Mouse (Mus musculus) adrenal gland, adult (tissue): ENCODE measurements around the gene Lmf2.
A peak's percentile ranks its signal among the peaks of the same experiment; 100 is the strongest.

ENCODE experiments used
- DNase-seq, 2 experiments: peaks; one replicate each; pipeline ENCODE4 v3.0.0; 2022 to 2023; ENCODE audit warnings: low spot score in 1 of 2; ENCODE audit not compliant: inconsistent age in 2 of 2

Lmf2 gene

GRCm38 (mm10) chr15:89355241-89356187 is at the start of gene Lmf2, which contains the start of gene Ncaph2:
TSS of gene Lmf2 (minus strand) at chr15:89355659.
TSS of gene Ncaph2 (plus strand) at chr15:89355719.
- peak; percentile 95 to 98 for DNase-seq

- DNase-seq = no peak
These were observed 49.6 kb upstream of the Lmf2 start for GRCm38 (mm10) chr15:89404831-89405623.

- DNase-seq = no peak
These were observed 47.0 kb upstream of the Lmf2 start for GRCm38 (mm10) chr15:89402471-89402870.

GRCm38 (mm10) chr15:89399716-89400115 is 44.3 kb upstream of the Lmf2 start:
- DNase-seq = no peak

- no peak for DNase-seq
These were observed 42.7 kb upstream of the Lmf2 start for GRCm38 (mm10) chr15:89398146-89398545.

GRCm38 (mm10) chr15:89396883-89397282 is 41.4 kb upstream of the Lmf2 start:
- DNase-seq = no peak

- DNase-seq = no peak
These were observed 34.6 kb upstream of the Lmf2 start for GRCm38 (mm10) chr15:89390081-89390480.

GRCm38 (mm10) chr15:89387127-89387526 is 31.7 kb upstream of the Lmf2 start:
- DNase-seq = no peak

- DNase-seq = no peak
These were observed 29.2 kb upstream of the Lmf2 start, which contains the start of gene Klhdc7b for GRCm38 (mm10) chr15:89384617-89385016. TSS of gene Klhdc7b (plus strand) at chr15:89384917.

GRCm38 (mm10) chr15:89379429-89379828 is 24.0 kb upstream of the Lmf2 start:
- DNase-seq = peak in 1 of 2 experiments; percentile 42

GRCm38 (mm10) chr15:89378831-89379401 is 23.5 kb upstream of the Lmf2 start, which contains the start of gene Odf3b:
TSS of gene Odf3b (minus strand) at chr15:89379282.
- peak; percentile 19 to 56 for DNase-seq

- DNase-seq = no peak
These were observed 22.7 kb upstream of the Lmf2 start for GRCm38 (mm10) chr15:89377938-89378828.

- peak in 1 of 2 experiments; percentile 19 for DNase-seq
These were observed 21.9 kb upstream of the Lmf2 start for GRCm38 (mm10) chr15:89377362-89377761.

GRCm38 (mm10) chr15:89376957-89377356 is 21.5 kb upstream of the Lmf2 start, which contains the start of gene Tymp:
TSS of gene Tymp (minus strand) at chr15:89377039.
- DNase-seq = peak in 1 of 2 experiments; percentile 24

- peak in 1 of 2 experiments; percentile 20 for DNase-seq
These were observed 20.6 kb upstream of the Lmf2 start for GRCm38 (mm10) chr15:89376040-89376439.

GRCm38 (mm10) chr15:89374801-89375534 is 19.5 kb upstream of the Lmf2 start:
- peak in 1 of 2 experiments; percentile 36 for DNase-seq

- DNase-seq = no peak
These were observed 18.9 kb upstream of the Lmf2 start for GRCm38 (mm10) chr15:89374340-89374739.

GRCm38 (mm10) chr15:89373762-89374248 is 18.3 kb upstream of the Lmf2 start, which contains the start of gene Sco2:
TSS of gene Sco2 (minus strand) at chr15:89373846.
- DNase-seq = peak; percentile 92 to 98
